ENCODE assay signal across 7 mouse cellular contexts in genomic region chr5:110386371-110387330, GRCm38 (mm10). TPM values are rescaled to one million over a fixed set of nuclear protein-coding genes. Genes with fewer than 3 reads are reported as not detected.
DNase-seq lines count a peak whose midpoint lies in the region; ATAC-seq and TF ChIP-seq lines count a peak whose summit lies in the region.

No protein-coding gene starts in this region.

- peaks cover 14% of the 10 kb centered on the region; the same call in 1 of the 2 replicates for H3K4me1 ChIP-seq in intestine, embryonic 15.5 days (replicated peaks)
- H3K4me1 ChIP-seq in limb, embryonic 11.5 days (ENCODE audit: control insufficient read depth, insufficient read depth, low read length): peaks cover 12% of the 10 kb centered on the region
- H3K4me1 ChIP-seq in midbrain, embryonic 11.5 days (ENCODE audit: control insufficient read depth, insufficient read depth, low read length): peaks cover 3% of the 10 kb centered on the region; the same call in 1 of the 2 replicates
- H3K4me1 ChIP-seq in small intestine, adult 2 months (ENCODE audit: control insufficient read depth, insufficient read depth, insufficient read length, low read length): peaks cover 6% of the 10 kb centered on the region; the same call in 1 of the 2 replicates

- no peak for TF ChIP-seq CTCF in small intestine, adult 2 months (IDR thresholded peaks at IDR 0.05; ENCODE audit: extremely low read depth, insufficient read length, insufficient replicate concordance, low read depth, low read length)

- peak overlapping the region; percentile 62 for H3K4me3 ChIP-seq in intestine, embryonic 15.5 days (replicated peaks)
- H3K4me3 ChIP-seq in limb, embryonic 11.5 days (ENCODE audit: low read depth, low read length): peak overlapping the region; percentile 89
- H3K4me3 ChIP-seq in midbrain, embryonic 11.5 days (ENCODE audit: low read depth, low read length): peak overlapping the region; percentile 61
- H3K4me3 ChIP-seq in small intestine, adult 2 months (ENCODE audit: low read depth, low read length): peak overlapping the region; percentile 86

- no peaks in the 10 kb centered on the region; the same call in 1 of the 2 replicates for H3K27me3 ChIP-seq in intestine, embryonic 15.5 days (replicated peaks)
- no peaks in the 10 kb centered on the region for H3K27me3 ChIP-seq in limb, embryonic 11.5 days (ENCODE audit: control insufficient read depth, insufficient read depth, low read length)
- H3K27me3 ChIP-seq in midbrain, embryonic 11.5 days (ENCODE audit: control insufficient read depth, insufficient read depth, low read length): peaks cover 6% of the 10 kb centered on the region
- no peaks in the 10 kb centered on the region for H3K27me3 ChIP-seq in small intestine, adult 2 months (ENCODE audit: control insufficient read depth, insufficient read depth, low read length)

- WGBS in intestine, embryonic 15.5 days: under 1% methylated on average over 87 of the region's 90 CpGs
- WGBS in limb, embryonic 11.5 days: under 1% methylated on average over 90 of the region's 90 CpGs
- under 1% methylated on average over 90 of the region's 90 CpGs for WGBS in midbrain, embryonic 11.5 days
- WGBS in small intestine, adult 2 months: 3% methylated on average over 90 of the region's 90 CpGs

- no peak for TF ChIP-seq POLR2A in small intestine, adult 2 months (IDR thresholded peaks at IDR 0.05; ENCODE audit: low read depth, low read length)

- DNase-seq in adrenal gland, postnatal 25 days: peak; percentile 86
- DNase-seq in embryo, embryonic 10.5 days (ENCODE audit: low spot score): peak; percentile 82
- DNase-seq in gastrocnemius, postnatal 25 days: peak; percentile 64
- DNase-seq in limb, embryonic 11.5 days (ENCODE audit: low spot score): peak; percentile 89
- DNase-seq in midbrain, embryonic 11.5 days (ENCODE audit: low spot score, missing footprints): peak; percentile 96

- H3K9ac ChIP-seq in intestine, embryonic 15.5 days: peak overlapping the region; percentile 54
- peak overlapping the region; percentile 81 for H3K9ac ChIP-seq in limb, embryonic 11.5 days (ENCODE audit: low read length)
- H3K9ac ChIP-seq in midbrain, embryonic 11.5 days (ENCODE audit: low read length): peak overlapping the region; percentile 73

- H3K4me2 ChIP-seq in intestine, embryonic 15.5 days (replicated peaks): peak overlapping the region; percentile 92
- H3K4me2 ChIP-seq in limb, embryonic 11.5 days (ENCODE audit: low read depth, severe bottlenecking): peak overlapping the region; percentile 76
- H3K4me2 ChIP-seq in midbrain, embryonic 11.5 days: peak overlapping the region; percentile 63

- peak; percentile 94 for ATAC-seq in intestine, embryonic 15.5 days
- peak; percentile 90 for ATAC-seq in limb, embryonic 11.5 days (ENCODE audit: insufficient number of reproducible peaks, low FRiP score, low TSS enrichment, low read depth)
- peak; percentile 91 for ATAC-seq in midbrain, embryonic 11.5 days (ENCODE audit: low FRiP score)

- H3K27ac ChIP-seq in intestine, embryonic 15.5 days: 0 out of 2 replicates have a peak overlapping the region, but pooled peaks have one; percentile 6
- H3K27ac ChIP-seq in limb, embryonic 11.5 days (replicated peaks; ENCODE audit: low read depth, low read length): 0 out of 2 replicates have a peak overlapping the region, but pooled peaks have one; percentile 1
- H3K27ac ChIP-seq in midbrain, embryonic 11.5 days (ENCODE audit: low read depth, low read length): no peak overlapping the region
- H3K27ac ChIP-seq in small intestine, adult 2 months (ENCODE audit: insufficient read depth, low read depth, low read length): no peak overlapping the region

- no peaks in the 10 kb centered on the region for H3K36me3 ChIP-seq in intestine, embryonic 15.5 days
- no peaks in the 10 kb centered on the region for H3K36me3 ChIP-seq in limb, embryonic 11.5 days (ENCODE audit: control insufficient read depth, insufficient read depth, low read length)
- no peaks in the 10 kb centered on the region for H3K36me3 ChIP-seq in midbrain, embryonic 11.5 days (ENCODE audit: control insufficient read depth, insufficient read depth, low read length)
- H3K36me3 ChIP-seq in small intestine, adult 2 months (ENCODE audit: control insufficient read depth, insufficient read depth, low read length): no peaks in the 10 kb centered on the region

- H3K9me3 ChIP-seq in intestine, embryonic 15.5 days: no peaks in the 10 kb centered on the region
- H3K9me3 ChIP-seq in limb, embryonic 11.5 days (ENCODE audit: control insufficient read depth, low read length): no peaks in the 10 kb centered on the region
- H3K9me3 ChIP-seq in midbrain, embryonic 11.5 days (ENCODE audit: control insufficient read depth, low read length): no peaks in the 10 kb centered on the region

RNA-seq across cellular contexts. Expression of gene Lrcol1, which starts 42.1 kb away (rescaled TPM):
- total RNA-seq in adrenal gland, postnatal 25 days (2021): not detected in 2 replicates
- not detected for total RNA-seq in gastrocnemius, postnatal 25 days (2021)
- polyA plus RNA-seq in intestine, embryonic 15.5 days (2015; fragmentation: Nextera tagmentation; extraction: Ambion mirVana): not detected in 2 replicates
- not detected in 2 replicates for polyA plus RNA-seq in limb, embryonic 11.5 days (2014; fragmentation: Nextera tagmentation; extraction: Ambion mirVana)
- polyA plus RNA-seq in midbrain, embryonic 11.5 days (2014; fragmentation: Nextera tagmentation; extraction: Ambion mirVana): not detected in 2 replicates
- polyA plus RNA-seq in small intestine, adult 2 months (2012; rRNA removed): not detected in 2 replicates

RNA-seq across cellular contexts. Expression of gene P2rx2, which starts 43.6 kb away (rescaled TPM):
- total RNA-seq in adrenal gland, postnatal 25 days (2021): 0.55 TPM in 1 of 2 replicates, not detected in the other
- total RNA-seq in gastrocnemius, postnatal 25 days (2021): not detected
- polyA plus RNA-seq in intestine, embryonic 15.5 days (2015; fragmentation: Nextera tagmentation; extraction: Ambion mirVana): 0.61 and 1.4 TPM in 2 replicates
- 0.56 and 0.72 TPM in 2 replicates for polyA plus RNA-seq in limb, embryonic 11.5 days (2014; fragmentation: Nextera tagmentation; extraction: Ambion mirVana)
- polyA plus RNA-seq in midbrain, embryonic 11.5 days (2014; fragmentation: Nextera tagmentation; extraction: Ambion mirVana): 0.88 and 0.92 TPM in 2 replicates
- 1.2 and 2.3 TPM in 2 replicates for polyA plus RNA-seq in small intestine, adult 2 months (2012; rRNA removed)

Comparison
In these comparisons a context has a peak if more than half of its experiments do, and no peak if none do; other contexts are left out.
1. H3K27ac ChIP-seq: peak in intestine, embryonic 15.5 days (single experiment) and limb, embryonic 11.5 days (single experiment); none in midbrain, embryonic 11.5 days (single experiment) and small intestine, adult 2 months (single experiment).
2. Peak in every context shown above with its lines, with median percentiles within 50 percentile points of each other: DNase-seq, ATAC-seq, H3K4me2 ChIP-seq, H3K4me3 ChIP-seq and H3K9ac ChIP-seq.